Mouse (Mus musculus): ENCODE measurements around the gene Pigb. TPM values are rescaled to one million over a fixed set of nuclear protein-coding genes. Genes with fewer than 3 reads are reported as not detected.

Gene Pigb
- polyA plus RNA-seq, 1 experiment: 5.1 TPM

GRCm38 (mm10) chr9:72961346-72961745 is 78.8 kb downstream of the Pigb start:
- no peak overlapping the region for H3K4me3 ChIP-seq (ENCODE audit: control insufficient read depth, low read depth, low read length)
- TF ChIP-seq CTCF (IDR thresholded peaks at IDR 0.05; ENCODE audit: control insufficient read depth, insufficient read depth, insufficient replicate concordance, low read depth, low read length): no peak
- TF ChIP-seq POLR2A (IDR thresholded peaks at IDR 0.05; ENCODE audit: control insufficient read depth, low read depth, low read length): no peak
- H3K27me3 ChIP-seq (ENCODE audit: control insufficient read depth, insufficient read depth, low read length): no peaks in the 10 kb centered on the region
- peaks cover 5% of the 10 kb centered on the region; the same call in 1 of the 2 replicates for H3K4me1 ChIP-seq (ENCODE audit: control insufficient read depth, insufficient read depth, low read length)
- peaks cover 1% of the 10 kb centered on the region for H3K36me3 ChIP-seq (ENCODE audit: control insufficient read depth, insufficient read depth, low read length)
- H3K27ac ChIP-seq (ENCODE audit: control insufficient read depth, insufficient read depth, low read depth, low read length): no peak overlapping the region

DNA sequence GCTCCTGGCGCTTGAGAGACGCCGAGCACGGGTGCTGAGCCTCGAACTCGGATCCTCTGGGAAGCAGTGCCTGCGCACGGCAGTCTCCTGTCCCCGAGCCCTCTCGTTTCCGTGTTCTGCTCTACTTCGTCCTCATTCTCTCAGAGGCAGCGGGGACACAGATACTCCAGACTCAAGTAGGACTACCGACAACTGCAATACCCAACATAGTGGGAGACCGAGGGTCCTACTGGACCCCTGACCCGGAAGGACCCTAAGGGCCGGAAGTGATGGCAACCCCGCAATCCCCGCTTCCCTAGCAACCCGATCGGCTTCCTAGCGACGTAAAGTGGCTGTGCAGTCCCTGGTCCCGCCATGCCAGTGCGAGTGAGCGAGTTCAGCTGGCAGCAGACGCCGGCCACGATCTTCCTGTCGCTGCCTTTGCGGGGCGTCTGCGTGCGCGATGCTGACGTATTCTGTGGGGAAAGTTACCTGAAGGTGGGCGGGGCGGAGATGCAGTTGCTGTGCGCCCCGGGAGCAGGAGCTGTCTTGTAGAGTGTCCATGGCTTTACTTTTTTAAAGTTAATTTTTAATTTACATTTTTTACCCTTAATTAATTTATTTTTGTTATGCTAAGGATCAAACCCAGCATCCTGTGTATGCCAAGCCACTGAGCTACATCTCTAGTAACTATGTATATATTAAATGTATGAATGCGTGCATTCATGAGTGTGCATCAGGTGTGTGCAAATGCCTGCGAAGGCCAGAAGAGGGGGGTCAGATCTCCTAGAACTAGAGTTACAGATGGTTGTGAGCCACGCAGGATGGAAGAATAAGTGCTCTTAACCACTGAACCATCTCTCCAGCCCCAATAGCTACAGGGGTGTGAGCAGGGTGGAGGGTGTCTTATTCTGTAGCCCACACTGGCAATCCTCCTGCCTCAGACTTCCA is 81.4 kb downstream of the Pigb start, which contains the start of the genes Dyx1c1 and Gm44503:
Gene Dyx1c1, plus strand, starts transcription at position 265 of the 930 bp plus-strand sequence.
Gene Gm44503, plus strand, starts transcription at position 332 of the 930 bp plus-strand sequence.
- peak within 1 kb of the TSS; percentile 97 for H3K4me3 ChIP-seq (ENCODE audit: control insufficient read depth, low read depth, low read length)
- H3K4me1 ChIP-seq (ENCODE audit: control insufficient read depth, insufficient read depth, low read length): peaks cover 5% of the 10 kb centered on the region; the same call in 1 of the 2 replicates
- peak within 1 kb of the TSS; percentile 78 for H3K27ac ChIP-seq (ENCODE audit: control insufficient read depth, insufficient read depth, low read depth, low read length)
- H3K27me3 ChIP-seq (ENCODE audit: control insufficient read depth, insufficient read depth, low read length): no peaks in the 10 kb centered on the region
- TF ChIP-seq POLR2A (IDR thresholded peaks at IDR 0.05; ENCODE audit: control insufficient read depth, low read depth, low read length) (peak; percentile 89), CTCF (IDR thresholded peaks at IDR 0.05; ENCODE audit: control insufficient read depth, insufficient read depth, insufficient replicate concordance, low read depth, low read length) (no peak)
- H3K36me3 ChIP-seq (ENCODE audit: control insufficient read depth, insufficient read depth, low read length): peaks cover 1% of the 10 kb centered on the region; the same call in 1 of the 2 replicates

Other genes starting within 250 kb of the Pigb start
- gene Prtg, start 233.5 kb downstream of the Pigb start, polyA plus RNA-seq (2012; rRNA removed): 0.10 and 0.32 TPM in 2 replicates
- gene Pygo1, start 114.7 kb downstream of the Pigb start, polyA plus RNA-seq (2012; rRNA removed): 0.32 and 0.52 TPM in 2 replicates
- 13.2 and 13.5 TPM in 2 replicates for gene Dyx1c1, start 81.6 kb downstream of the Pigb start, polyA plus RNA-seq (2012; rRNA removed)
- gene Gm44503, start 81.5 kb downstream of the Pigb start, polyA plus RNA-seq (2012; rRNA removed): not detected in 2 replicates
- gene Ccpg1os, start 55.0 kb downstream of the Pigb start, polyA plus RNA-seq (2012; rRNA removed): 250 and 293 TPM in 2 replicates
- gene Ccpg1, start 54.9 kb downstream of the Pigb start, polyA plus RNA-seq (2012; rRNA removed): 30.0 and 38.9 TPM in 2 replicates
- gene Rab27a, start 4.5 kb upstream of the Pigb start, polyA plus RNA-seq (2012; rRNA removed): 13.1 and 14.8 TPM in 2 replicates
- gene Khdc3, start 61.5 kb upstream of the Pigb start, polyA plus RNA-seq (2012; rRNA removed): 0.16 and 0.23 TPM in 2 replicates
- gene Gm20509, start 62.1 kb upstream of the Pigb start, polyA plus RNA-seq (2012; rRNA removed): 0.12 TPM in 1 of 2 replicates, not detected in the other
- 12.5 and 14.9 TPM in 2 replicates for gene Rsl24d1, start 73.0 kb upstream of the Pigb start, polyA plus RNA-seq (2012; rRNA removed)